Mouse (Mus musculus) hindbrain, embryonic 12.5 days (tissue): ENCODE results near the gene Cpt1a. TPM values are rescaled to one million over a fixed set of nuclear protein-coding genes. Genes with fewer than 3 reads are reported as not detected.

ENCODE experiments used
- ATAC-seq: fragments of 200-750 bp; cut with Nextera tagmentation; 2 replicates; pipeline ENCODE4 v1.8.0; 2017; ENCODE audit warnings: moderate TSS enrichment; ENCODE audit not compliant: low FRiP score
- H3K27ac ChIP-seq: fragments of 300-500 bp; sonication (generic); 2 replicates; pipeline ENCODE4 v1.5.1; 2016; ENCODE audit warnings: mild to moderate bottlenecking
- H3K27me3 ChIP-seq: fragments of 300-500 bp; sonication (generic); 2 replicates; pipeline ENCODE4 v1.6.1; 2016; ENCODE audit warnings: mild to moderate bottlenecking
- H3K36me3 ChIP-seq: fragments of 300-500 bp; sonication (generic); 2 replicates; pipeline ENCODE4 v1.6.1; 2016; ENCODE audit warnings: mild to moderate bottlenecking
- H3K4me1 ChIP-seq: fragments of 300-500 bp; sonication (generic); 2 replicates; pipeline ENCODE4 v1.6.1; 2016
- H3K4me2 ChIP-seq: fragments of 300-500 bp; sonication (generic); replicated peaks from 2 replicates; pipeline ENCODE4 v1.6.1; 2016; ENCODE audit warnings: mild to moderate bottlenecking
- H3K4me3 ChIP-seq: fragments of 300-500 bp; sonication (generic); 2 replicates; pipeline ENCODE4 v1.5.1; 2016; ENCODE audit warnings: mild to moderate bottlenecking
- H3K9ac ChIP-seq: fragments of 300-500 bp; sonication (generic); 2 replicates; pipeline ENCODE4 v1.6.1; 2016; ENCODE audit warnings: mild to moderate bottlenecking, moderate library complexity
- H3K9me3 ChIP-seq: fragments of 300-500 bp; sonication (generic); replicated peaks from 2 replicates; pipeline ENCODE4 v1.6.1; 2016; ENCODE audit warnings: mild to moderate bottlenecking
- WGBS: fragments of 180-500 bp; shearing (Covaris S2); methylation state at CpG from one replicate; pipeline ENCODE4 v1.1.7; 2016; 5-methylcytosine and 5-hydroxymethylcytosine counted together
- polyA plus RNA-seq: library from polyadenylated mRNA; unstranded; fragments of >200 nt; fragmentation: Nextera tagmentation; extraction: Ambion mirVana; gene quantifications from 2 replicates; pipeline ENCODE4 v1.2.1, GENCODE M21; 2016

Cpt1a gene
- 13.2 and 14.0 TPM in 2 replicates for polyA plus RNA-seq

DNA sequence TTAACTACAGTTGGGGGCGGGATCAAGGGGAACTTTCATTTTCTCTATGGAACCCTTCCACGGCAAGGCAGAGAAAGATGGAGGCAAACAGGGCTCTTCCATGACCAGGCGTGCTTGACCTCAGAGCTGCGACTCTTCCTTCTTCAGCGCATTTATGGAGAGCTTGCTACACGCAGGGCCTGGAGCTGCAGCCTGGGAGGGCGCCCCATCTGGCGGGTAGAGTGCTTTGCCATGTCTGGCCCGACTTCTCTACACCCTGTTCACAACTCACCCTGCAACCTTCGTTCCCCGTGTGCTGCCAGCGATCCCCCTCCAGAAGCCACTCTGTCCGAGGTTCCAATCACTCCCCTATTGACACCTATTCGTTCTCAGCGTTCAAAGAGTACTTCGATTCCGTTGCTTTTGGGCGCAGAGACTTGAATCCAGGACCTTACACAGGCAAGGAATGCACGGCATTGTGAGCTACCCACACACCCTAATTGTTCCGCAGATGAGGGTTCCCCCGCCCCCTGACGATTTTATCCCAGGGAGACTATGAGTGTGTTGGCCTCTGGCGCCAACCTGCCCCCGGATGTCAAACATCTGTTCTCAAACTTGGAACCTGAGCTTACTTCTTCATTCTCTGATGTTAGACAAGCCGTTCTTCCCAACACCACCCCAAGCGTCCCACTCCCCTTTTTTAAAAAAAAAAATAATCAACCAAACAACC is at the start of gene Cpt1a:
Cpt1a (plus strand) TSS at position 74 of the 709 bp plus-strand sequence.
- Histone ChIP-seq H3K36me3 (no peaks in the 10 kb centered on the region), H3K9ac (peak within 1 kb of the TSS; percentile 45), H3K4me3 (peak within 1 kb of the TSS; percentile 56), H3K4me2 (peak within 1 kb of the TSS; percentile 76), H3K9me3 (no peaks in the 10 kb centered on the region), H3K4me1 (peaks cover 29% of the 10 kb centered on the region), H3K27me3 (peaks cover 54% of the 10 kb centered on the region), H3K27ac (no peak within 1 kb of the TSS)
- no peak for ATAC-seq
- 5% methylated on average over 26 of the region's 26 CpGs for WGBS

DNA sequence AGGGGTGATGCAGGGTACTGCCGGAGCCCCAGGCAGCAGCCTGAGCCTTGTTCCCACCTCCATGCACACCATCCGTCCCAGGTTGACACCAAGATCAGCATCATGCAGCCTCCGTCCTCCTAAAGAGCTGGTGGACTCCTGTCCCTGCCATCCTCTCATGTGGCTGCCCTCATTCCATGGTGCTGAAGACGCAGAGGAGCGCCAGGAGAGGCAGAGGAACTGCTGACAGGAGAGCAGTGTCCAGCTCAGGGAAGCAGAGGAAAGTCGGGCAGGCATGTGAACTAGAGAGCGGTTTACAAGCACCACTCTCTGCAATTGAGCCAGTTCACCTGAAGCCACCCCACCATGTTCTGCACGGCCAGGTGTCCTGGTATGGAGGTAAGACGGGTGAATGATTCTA is 48.8 kb upstream of the Cpt1a start:
- Histone ChIP-seq H3K4me2 (no peak overlapping the region), H3K27me3 (no peaks in the 10 kb centered on the region), H3K4me3 (no peak overlapping the region), H3K9ac (no peak overlapping the region), H3K4me1 (no peaks in the 10 kb centered on the region), H3K27ac (no peak overlapping the region), H3K9me3 (no peaks in the 10 kb centered on the region), H3K36me3 (peaks cover 93% of the 10 kb centered on the region)
- 92% methylated on average over 9 of the region's 9 CpGs for WGBS
- no peak for ATAC-seq

DNA sequence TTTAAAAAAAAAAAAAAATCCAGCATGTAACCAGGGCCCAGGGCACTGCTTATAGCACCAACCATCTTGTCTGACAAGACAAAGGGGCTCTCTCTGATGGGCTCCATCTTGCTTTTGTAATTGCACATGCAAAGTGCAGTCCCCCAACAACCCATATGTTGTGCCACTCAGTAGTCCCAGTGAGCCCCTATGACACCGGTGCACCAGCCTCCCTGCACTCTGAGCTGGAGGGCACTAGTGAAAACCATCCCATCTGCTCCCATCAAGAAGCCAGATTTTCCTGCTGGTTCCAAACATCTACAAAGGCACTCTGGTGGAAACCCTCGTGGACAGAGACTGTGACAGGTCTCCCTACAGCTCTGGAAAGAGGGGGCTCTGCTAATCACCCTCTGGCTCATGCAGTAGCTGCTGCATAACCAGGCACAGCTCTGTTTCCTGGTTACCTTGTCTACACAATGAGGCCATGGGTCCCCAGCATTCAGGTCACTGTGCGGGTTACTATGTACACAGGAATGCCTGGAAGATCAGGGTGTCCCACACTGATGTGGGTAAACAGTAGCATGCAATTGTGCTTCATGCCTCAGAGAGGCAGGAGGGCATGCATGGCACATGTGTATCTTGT is 46.3 kb upstream of the Cpt1a start:
- H3K27me3 ChIP-seq, result no peaks in the 10 kb centered on the region
- no peak overlapping the region for H3K27ac ChIP-seq
- H3K36me3 ChIP-seq, result peaks cover 84% of the 10 kb centered on the region
- H3K4me1 ChIP-seq, result no peaks in the 10 kb centered on the region
- ATAC-seq, result no peak
- no peak overlapping the region for H3K4me3 ChIP-seq
- 89% methylated on average over 3 of the region's 3 CpGs for WGBS
- H3K4me2 ChIP-seq, result no peak overlapping the region
- H3K9ac ChIP-seq, result no peak overlapping the region
- no peaks in the 10 kb centered on the region for H3K9me3 ChIP-seq

DNA sequence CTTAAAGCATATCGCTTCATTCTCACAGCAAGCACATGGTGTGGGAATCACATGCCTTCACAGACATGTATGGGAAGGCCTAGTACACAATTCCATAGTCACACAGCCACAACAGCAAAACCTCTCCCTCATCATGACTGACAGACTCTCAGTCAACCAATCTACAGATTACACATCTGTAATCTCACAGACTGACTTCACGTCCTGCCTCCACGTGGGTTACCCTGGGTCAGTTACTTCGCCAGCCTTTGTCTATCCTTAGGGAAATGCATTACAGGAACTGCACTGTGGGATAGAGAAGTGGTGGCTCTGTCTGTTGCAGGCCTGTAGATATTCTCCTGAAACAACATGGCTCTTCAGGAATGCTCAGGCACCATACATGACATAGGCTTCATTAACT is 40.2 kb upstream of the Cpt1a start:
- Histone ChIP-seq H3K4me1 (peaks cover 20% of the 10 kb centered on the region), H3K9me3 (no peaks in the 10 kb centered on the region), H3K36me3 (peaks cover 47% of the 10 kb centered on the region), H3K27ac (no peak overlapping the region), H3K4me3 (peak overlapping the region; percentile 80), H3K27me3 (no peaks in the 10 kb centered on the region), H3K4me2 (peak overlapping the region; percentile 67), H3K9ac (peak overlapping the region; percentile 82)
- ATAC-seq, result no peak
- WGBS, result 79% methylated on average over 4 of the region's 4 CpGs

DNA sequence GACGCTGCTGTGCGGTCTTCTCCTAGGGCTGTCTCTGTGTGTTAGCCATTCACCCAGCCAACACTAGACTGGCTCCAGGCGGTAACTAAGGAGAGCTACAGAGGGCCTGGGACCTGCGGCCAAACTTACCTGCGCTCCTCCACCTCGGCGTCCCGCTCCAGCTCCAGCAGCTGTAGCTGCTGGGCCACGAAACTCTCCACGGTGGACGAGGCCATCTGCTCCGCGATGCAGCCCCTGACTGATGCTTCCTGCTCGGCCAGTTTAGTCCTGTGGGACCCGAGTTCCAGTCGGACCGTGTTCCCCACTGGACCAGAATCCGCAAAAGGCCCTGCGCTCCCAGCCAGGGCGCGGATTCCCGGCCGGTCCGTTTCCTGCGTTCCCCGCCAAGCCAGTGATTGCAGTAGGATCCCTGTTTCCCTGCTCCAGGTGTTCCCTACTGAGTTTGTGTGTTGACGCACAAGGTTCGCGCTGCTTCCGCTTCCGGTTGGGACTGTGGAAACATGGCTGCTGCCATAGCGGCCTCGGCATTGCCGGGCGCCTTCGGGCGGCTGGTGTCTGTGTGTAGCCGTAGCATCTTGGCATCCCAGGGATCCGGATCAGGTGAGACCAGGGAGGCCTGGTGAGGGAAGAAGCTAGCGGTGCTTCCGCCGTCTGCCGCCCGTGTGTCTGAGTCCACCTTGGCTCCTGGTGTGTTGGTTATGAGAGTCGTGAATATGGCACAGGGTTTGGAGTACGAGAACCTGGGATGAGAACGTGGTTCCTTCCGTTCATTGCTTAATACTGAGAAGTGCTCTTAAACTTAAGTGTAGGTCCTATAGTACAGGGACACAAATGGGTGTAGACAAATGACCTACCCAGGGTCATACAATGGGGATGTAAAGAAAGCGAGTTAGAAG is 39.3 kb upstream of the Cpt1a start, which contains the start of the genes Mrpl21 and Ighmbp2:
Mrpl21 (plus strand) TSS at position 330 of the 896 bp plus-strand sequence.
Ighmbp2 (minus strand) TSS at position 446 of the 896 bp plus-strand sequence.
- Histone ChIP-seq H3K9me3 (no peaks in the 10 kb centered on the region), H3K4me3 (peak within 1 kb of the TSS; percentile 80), H3K9ac (peak within 1 kb of the TSS; percentile 82), H3K4me2 (peak within 1 kb of the TSS; percentile 67), H3K27me3 (no peaks in the 10 kb centered on the region), H3K36me3 (peaks cover 47% of the 10 kb centered on the region), H3K27ac (peak within 1 kb of the TSS; percentile 66), H3K4me1 (peaks cover 20% of the 10 kb centered on the region)
- peak; percentile 94 for ATAC-seq
- WGBS, result under 1% methylated on average over 49 of the region's 49 CpGs

DNA sequence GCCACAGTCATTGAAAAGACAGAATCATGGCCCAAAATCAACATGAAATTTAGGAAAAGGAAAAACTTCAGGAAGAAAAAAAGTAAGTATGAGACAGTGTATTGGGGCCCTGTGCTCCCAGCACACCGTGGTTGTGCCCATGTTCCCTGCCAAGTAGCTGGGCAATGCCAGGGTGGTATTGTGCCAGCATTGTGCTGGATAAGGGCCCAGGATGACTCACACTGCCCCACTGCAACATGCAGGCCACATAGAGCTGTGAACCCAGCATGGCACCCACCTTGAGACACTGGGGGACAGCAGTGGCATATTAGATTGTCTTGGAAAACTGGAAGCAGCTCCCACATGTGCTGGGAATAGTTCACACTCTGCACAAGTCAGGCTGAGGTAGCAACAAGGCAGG is 33.1 kb upstream of the Cpt1a start:
- 95% methylated on average over 1 of the region's 1 CpGs for WGBS
- Histone ChIP-seq H3K9me3 (no peaks in the 10 kb centered on the region), H3K9ac (no peak overlapping the region)

DNA sequence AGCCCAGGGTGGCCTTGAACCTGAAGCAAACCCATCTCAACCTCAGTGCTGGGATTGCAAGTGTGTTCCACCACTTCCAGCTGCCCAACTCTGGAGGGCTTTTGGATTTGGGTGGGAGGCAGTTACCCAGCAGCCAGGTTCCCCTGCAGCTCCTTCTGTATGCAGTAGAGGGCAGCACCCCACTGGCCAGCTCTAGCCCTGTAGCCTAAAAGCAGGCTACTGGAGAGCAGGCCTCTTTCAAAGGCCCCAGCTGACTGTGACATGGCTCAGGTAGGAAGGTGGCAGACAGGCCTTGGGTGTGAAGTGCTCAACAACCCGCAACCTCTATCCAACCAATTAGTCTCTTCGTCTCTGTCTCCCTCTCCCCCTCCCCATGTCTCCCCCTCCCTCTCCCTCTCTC is 30.1 kb upstream of the Cpt1a start:
- no peaks in the 10 kb centered on the region for H3K27me3 ChIP-seq
- ATAC-seq, result peak; percentile 76
- H3K4me3 ChIP-seq, result no peak overlapping the region
- H3K36me3 ChIP-seq, result peaks cover 40% of the 10 kb centered on the region
- H3K27ac ChIP-seq, result no peak overlapping the region
- H3K9ac ChIP-seq, result no peak overlapping the region
- WGBS, result 70% methylated on average over 2 of the region's 2 CpGs
- H3K9me3 ChIP-seq, result no peaks in the 10 kb centered on the region
- no peaks in the 10 kb centered on the region for H3K4me1 ChIP-seq
- no peak overlapping the region for H3K4me2 ChIP-seq

More for the DNA sequence above, 33.1 kb upstream of the Cpt1a start:
- H3K27me3 ChIP-seq, result no peaks in the 10 kb centered on the region
- H3K27ac ChIP-seq, result no peak overlapping the region
- H3K36me3 ChIP-seq, result peaks cover 61% of the 10 kb centered on the region
- ATAC-seq, result no peak
- no peak overlapping the region for H3K4me2 ChIP-seq
- no peak overlapping the region for H3K4me3 ChIP-seq
- H3K4me1 ChIP-seq, result no peaks in the 10 kb centered on the region

DNA sequence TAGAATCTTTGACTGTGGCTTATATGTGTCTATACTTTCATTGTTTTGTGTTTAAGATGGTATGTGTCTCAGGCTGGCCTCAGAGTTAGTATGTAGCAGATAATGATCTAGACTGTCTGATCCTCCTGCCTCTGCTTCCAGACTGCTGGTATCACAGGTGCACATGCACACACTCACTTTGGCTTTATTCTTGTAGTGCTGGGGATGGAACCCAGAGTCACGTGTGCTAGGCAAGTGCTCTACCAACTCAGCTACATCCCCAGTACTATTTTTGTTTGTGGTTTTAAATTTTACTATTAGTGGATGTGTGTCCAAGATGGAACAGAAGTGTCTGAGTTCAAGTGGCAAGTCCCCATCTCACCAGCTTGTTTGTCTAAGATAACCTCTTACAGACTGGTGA is 29.1 kb upstream of the Cpt1a start:
- H3K9me3 ChIP-seq, result no peaks in the 10 kb centered on the region
- H3K9ac ChIP-seq, result no peak overlapping the region
- no peak for ATAC-seq
- no peaks in the 10 kb centered on the region for H3K4me1 ChIP-seq
- no peaks in the 10 kb centered on the region for H3K27me3 ChIP-seq
- H3K36me3 ChIP-seq, result peaks cover 32% of the 10 kb centered on the region
- no peak overlapping the region for H3K4me2 ChIP-seq
- H3K27ac ChIP-seq, result no peak overlapping the region
- H3K4me3 ChIP-seq, result no peak overlapping the region
- WGBS, result 86% methylated on average over 1 of the region's 1 CpGs

DNA sequence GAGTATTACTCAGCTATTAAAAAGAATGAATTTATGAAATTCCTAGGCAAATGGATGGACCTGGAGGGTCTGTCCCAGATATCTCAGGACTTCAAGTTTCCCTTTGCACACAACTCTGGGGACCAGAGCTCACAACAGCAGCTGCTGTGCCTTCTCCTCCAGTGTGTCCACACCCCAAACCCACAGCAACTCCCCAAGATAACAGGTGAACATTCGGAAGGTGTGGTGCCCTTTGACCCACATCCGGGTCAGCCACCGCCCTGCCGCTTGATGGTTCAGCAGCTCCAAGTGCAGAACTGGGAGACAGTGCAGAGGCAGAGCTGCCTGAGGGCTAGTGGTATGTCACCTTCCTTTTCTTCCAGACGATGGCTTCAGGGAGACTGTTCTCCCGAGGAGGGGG is 26.9 kb upstream of the Cpt1a start:
- no peak overlapping the region for H3K4me2 ChIP-seq
- H3K4me3 ChIP-seq, result no peak overlapping the region
- ATAC-seq, result no peak
- H3K27ac ChIP-seq, result no peak overlapping the region
- H3K4me1 ChIP-seq, result no peaks in the 10 kb centered on the region
- H3K9ac ChIP-seq, result no peak overlapping the region
- H3K36me3 ChIP-seq, result peaks cover 13% of the 10 kb centered on the region
- WGBS, result 92% methylated on average over 6 of the region's 6 CpGs
- no peaks in the 10 kb centered on the region for H3K27me3 ChIP-seq
- H3K9me3 ChIP-seq, result no peaks in the 10 kb centered on the region

DNA sequence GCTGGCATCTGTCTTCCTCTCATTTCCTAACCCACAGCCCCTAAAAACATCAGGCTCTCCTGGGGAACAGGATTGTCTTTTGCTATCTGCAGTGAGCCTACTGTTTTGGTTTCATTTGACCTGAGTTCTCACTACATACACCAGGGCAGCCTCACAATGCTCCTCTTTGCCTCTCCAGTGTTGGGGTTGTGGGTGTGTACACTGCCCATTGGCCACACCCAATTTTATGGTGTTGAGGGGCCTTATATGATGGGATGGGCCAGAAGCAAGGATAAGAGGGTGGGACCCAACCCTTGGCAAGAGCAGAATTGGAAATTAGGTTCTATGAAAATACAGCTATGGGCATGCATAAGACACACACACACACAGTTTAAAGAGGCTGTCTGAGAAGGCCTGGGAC is 25.1 kb upstream of the Cpt1a start:
- Histone ChIP-seq H3K4me1 (no peaks in the 10 kb centered on the region), H3K27ac (no peak overlapping the region), H3K9me3 (no peaks in the 10 kb centered on the region), H3K36me3 (no peaks in the 10 kb centered on the region), H3K4me2 (no peak overlapping the region), H3K9ac (no peak overlapping the region), H3K4me3 (no peak overlapping the region), H3K27me3 (no peaks in the 10 kb centered on the region)
- ATAC-seq, result no peak

DNA sequence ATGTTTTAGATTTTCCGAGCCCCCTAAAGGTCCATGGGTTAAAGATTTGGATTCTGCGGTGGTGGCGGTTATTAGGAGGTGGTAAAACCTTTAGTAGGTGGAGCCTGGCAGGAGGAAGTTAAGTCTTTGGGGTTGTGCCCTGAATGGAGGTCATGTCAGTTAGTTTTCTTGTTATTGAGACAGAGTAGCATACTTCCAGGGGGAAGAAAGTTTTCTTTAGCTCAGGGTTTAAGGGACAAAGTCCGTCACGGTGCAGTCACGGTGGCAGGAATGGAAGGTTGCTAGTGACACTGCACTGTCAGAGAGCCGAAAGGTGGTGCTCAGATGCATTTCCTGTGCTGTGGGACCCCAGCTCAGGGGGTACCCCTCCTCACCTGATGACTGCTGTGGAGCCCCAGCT is 24.4 kb upstream of the Cpt1a start:
- Histone ChIP-seq H3K4me2 (no peak overlapping the region), H3K4me3 (no peak overlapping the region), H3K36me3 (no peaks in the 10 kb centered on the region), H3K27ac (no peak overlapping the region), H3K9me3 (no peaks in the 10 kb centered on the region), H3K9ac (no peak overlapping the region), H3K4me1 (no peaks in the 10 kb centered on the region), H3K27me3 (no peaks in the 10 kb centered on the region)
- ATAC-seq, result no peak
- 89% methylated on average over 7 of the region's 7 CpGs for WGBS

DNA sequence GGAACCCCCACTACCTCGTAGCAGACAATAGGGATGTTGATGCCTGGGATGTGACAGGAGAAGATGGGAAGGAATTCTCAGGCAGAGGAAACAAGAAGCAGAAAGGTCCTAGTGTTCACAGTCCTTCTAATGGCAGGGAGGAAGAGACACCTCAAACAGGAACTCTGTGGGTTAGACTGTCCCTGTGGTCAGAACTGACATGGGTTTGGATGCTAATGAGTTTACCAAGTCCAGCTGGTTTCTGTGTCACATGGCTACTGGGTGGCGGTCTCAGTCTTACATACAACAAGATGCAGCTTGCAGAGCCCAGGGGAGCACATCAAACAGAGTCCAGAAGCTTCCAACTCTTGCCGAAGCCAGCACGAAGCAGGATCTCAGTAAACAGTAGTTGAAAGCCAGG is 18.1 kb upstream of the Cpt1a start:
- no peak overlapping the region for H3K4me2 ChIP-seq
- no peaks in the 10 kb centered on the region for H3K36me3 ChIP-seq
- WGBS, result 78% methylated on average over 4 of the region's 4 CpGs
- no peak for ATAC-seq
- no peaks in the 10 kb centered on the region for H3K9me3 ChIP-seq
- H3K4me3 ChIP-seq, result no peak overlapping the region
- H3K4me1 ChIP-seq, result no peaks in the 10 kb centered on the region
- no peaks in the 10 kb centered on the region; the same call in 1 of the 2 replicates for H3K27me3 ChIP-seq
- no peak overlapping the region for H3K27ac ChIP-seq
- H3K9ac ChIP-seq, result no peak overlapping the region
